Mouse (Mus musculus): ENCODE measurements around the gene Eif3k.

The Eif3k gene

GRCm38 (mm10) chr7:28939418-28940183, 42.1 kb downstream of the Eif3k start:
- no peak for DNase-seq (ENCODE audit: low spot score)

- DNase-seq (ENCODE audit: low spot score): no peak
These were observed 43.0 kb downstream of the Eif3k start for GRCm38 (mm10) chr7:28938654-28939053.

GRCm38 (mm10) chr7:28936787-28937186, 44.9 kb downstream of the Eif3k start:
- DNase-seq (ENCODE audit: low spot score): no peak

GRCm38 (mm10) chr7:28933825-28934224, 47.8 kb downstream of the Eif3k start:
- no peak for DNase-seq (ENCODE audit: low spot score)

- no peak for DNase-seq (ENCODE audit: low spot score)
These were observed 49.1 kb downstream of the Eif3k start for GRCm38 (mm10) chr7:28932421-28933041.

GRCm38 (mm10) chr7:28931695-28932039, 50.0 kb downstream of the Eif3k start:
- no peak for DNase-seq (ENCODE audit: low spot score)

- no peak for DNase-seq (ENCODE audit: low spot score)
These were observed 50.5 kb downstream of the Eif3k start for GRCm38 (mm10) chr7:28931032-28931694.

- DNase-seq (ENCODE audit: low spot score): no peak
These were observed 51.2 kb downstream of the Eif3k start for GRCm38 (mm10) chr7:28930320-28931031.

GRCm38 (mm10) chr7:28929381-28929780, 52.3 kb downstream of the Eif3k start:
- no peak for DNase-seq (ENCODE audit: low spot score)

GRCm38 (mm10) chr7:28926172-28926571, 55.5 kb downstream of the Eif3k start:
- DNase-seq (ENCODE audit: low spot score): no peak

GRCm38 (mm10) chr7:28925317-28925716, 56.3 kb downstream of the Eif3k start:
- peak; percentile 59 for DNase-seq (ENCODE audit: low spot score)

- no peak for DNase-seq (ENCODE audit: low spot score)
These were observed 56.9 kb downstream of the Eif3k start for GRCm38 (mm10) chr7:28924802-28925201.

- DNase-seq (ENCODE audit: low spot score): no peak
These were observed 57.8 kb downstream of the Eif3k start for GRCm38 (mm10) chr7:28923865-28924291.

GRCm38 (mm10) chr7:28922606-28923005, 59.1 kb downstream of the Eif3k start:
- DNase-seq (ENCODE audit: low spot score): no peak

- DNase-seq (ENCODE audit: low spot score): no peak
These were observed 59.8 kb downstream of the Eif3k start for GRCm38 (mm10) chr7:28921722-28922465.
